Mouse (Mus musculus): ENCODE measurements around the gene Me3. TPM values are rescaled to one million over a fixed set of nuclear protein-coding genes. Genes with fewer than 3 reads are reported as not detected.

The Me3 gene
- total and polyA plus RNA-seq, 3 experiments = 107 to 140 (median 119) TPM

- no peak overlapping the region for H3K9ac ChIP-seq (ENCODE audit: low read depth, low read length)
- no peak overlapping the region for H3K4me3 ChIP-seq
- peak; percentile 46 to 52 for DNase-seq
- H3K27ac ChIP-seq = no peak overlapping the region
- H3K36me3 ChIP-seq (ENCODE audit: control insufficient read depth, insufficient read depth, low read length) = no peaks in the 10 kb centered on the region
- WGBS = 67% methylated on average over 17 of the region's 17 CpGs
- H3K79me2 ChIP-seq (replicated peaks; ENCODE audit: control insufficient read depth, insufficient read depth, low read length) = no peaks in the 10 kb centered on the region
- intact Hi-C loops (cut with DNase I) = no loop called here
- no peaks in the 10 kb centered on the region for H3K27me3 ChIP-seq (ENCODE audit: control insufficient read depth, insufficient read depth, low read length)
- TF ChIP-seq POLR2A (IDR thresholded peaks at IDR 0.05; ENCODE audit: insufficient read depth, low read depth, low read length) = 0 out of 2 replicates have a peak, but pooled peaks have one; percentile 22
- no peak for TF ChIP-seq EP300 (IDR thresholded peaks at IDR 0.05; ENCODE audit: insufficient read depth, low read depth, low read length)
- no peaks in the 10 kb centered on the region for H3K4me1 ChIP-seq (ENCODE audit: control insufficient read depth, insufficient read depth, low read length)
Observed at GRCm38 (mm10) chr7:89856440-89857217, 224.4 kb downstream of the Me3 start.

GRCm38 (mm10) chr7:89864769-89865168 lies 232.6 kb downstream of the Me3 start:
- no peak for DNase-seq
- intact Hi-C loops (cut with DNase I) = no loop called here
- no peak overlapping the region for H3K9ac ChIP-seq (ENCODE audit: low read depth, low read length)
- WGBS = 90% methylated on average over 1 of the region's 1 CpGs
- H3K27me3 ChIP-seq (ENCODE audit: control insufficient read depth, insufficient read depth, low read length) = no peaks in the 10 kb centered on the region
- H3K4me1 ChIP-seq (ENCODE audit: control insufficient read depth, insufficient read depth, low read length) = no peaks in the 10 kb centered on the region
- no peaks in the 10 kb centered on the region for H3K36me3 ChIP-seq (ENCODE audit: control insufficient read depth, insufficient read depth, low read length)
- no peaks in the 10 kb centered on the region for H3K79me2 ChIP-seq (replicated peaks; ENCODE audit: control insufficient read depth, insufficient read depth, low read length)
- no peak overlapping the region for H3K4me3 ChIP-seq
- TF ChIP-seq POLR2A (IDR thresholded peaks at IDR 0.05; ENCODE audit: insufficient read depth, low read depth, low read length) (no peak), EP300 (IDR thresholded peaks at IDR 0.05; ENCODE audit: insufficient read depth, low read depth, low read length) (no peak), CTCF (IDR thresholded peaks at IDR 0.05) (peak; percentile 35)
- H3K27ac ChIP-seq = no peak overlapping the region

GRCm38 (mm10) chr7:89867221-89867620 lies 235.0 kb downstream of the Me3 start:
- H3K27ac ChIP-seq = no peak overlapping the region
- H3K4me3 ChIP-seq = no peak overlapping the region
- intact Hi-C loops (cut with DNase I) = no loop called here
- H3K27me3 ChIP-seq (ENCODE audit: control insufficient read depth, insufficient read depth, low read length) = no peaks in the 10 kb centered on the region
- H3K4me1 ChIP-seq (ENCODE audit: control insufficient read depth, insufficient read depth, low read length) = no peaks in the 10 kb centered on the region
- DNase-seq = no peak
- H3K9ac ChIP-seq (ENCODE audit: low read depth, low read length) = no peak overlapping the region
- H3K79me2 ChIP-seq (replicated peaks; ENCODE audit: control insufficient read depth, insufficient read depth, low read length) = no peaks in the 10 kb centered on the region
- 49% methylated on average over 5 of the region's 5 CpGs for WGBS
- no peaks in the 10 kb centered on the region for H3K36me3 ChIP-seq (ENCODE audit: control insufficient read depth, insufficient read depth, low read length)
- TF ChIP-seq EP300 (IDR thresholded peaks at IDR 0.05; ENCODE audit: insufficient read depth, low read depth, low read length) (no peak), CTCF (IDR thresholded peaks at IDR 0.05) (no peak), POLR2A (IDR thresholded peaks at IDR 0.05; ENCODE audit: insufficient read depth, low read depth, low read length) (no peak)

GRCm38 (mm10) chr7:89879686-89880085 lies 247.5 kb downstream of the Me3 start:
- Histone ChIP-seq H3K27ac (no peak overlapping the region), H3K4me1 (ENCODE audit: control insufficient read depth, insufficient read depth, low read length) (no peaks in the 10 kb centered on the region), H3K9ac (ENCODE audit: low read depth, low read length) (no peak overlapping the region), H3K4me3 (no peak overlapping the region), H3K36me3 (ENCODE audit: control insufficient read depth, insufficient read depth, low read length) (no peaks in the 10 kb centered on the region), H3K27me3 (ENCODE audit: control insufficient read depth, insufficient read depth, low read length) (0 out of 2 replicates have a peak, but pooled peaks cover 1% of the 10 kb centered on the region), H3K79me2 (replicated peaks; ENCODE audit: control insufficient read depth, insufficient read depth, low read length) (no peaks in the 10 kb centered on the region)
- TF ChIP-seq CTCF (IDR thresholded peaks at IDR 0.05) (no peak), POLR2A (IDR thresholded peaks at IDR 0.05; ENCODE audit: insufficient read depth, low read depth, low read length) (no peak), EP300 (IDR thresholded peaks at IDR 0.05; ENCODE audit: insufficient read depth, low read depth, low read length) (no peak)
- peak in 1 of 2 experiments; percentile 9 for DNase-seq
- WGBS = 45% methylated on average over 1 of the region's 1 CpGs
- intact Hi-C loops (cut with DNase I) = no loop called here

GRCm38 (mm10) chr7:89884551-89884950 lies 252.4 kb downstream of the Me3 start:
- 21% methylated on average over 3 of the region's 3 CpGs for WGBS
- Histone ChIP-seq H3K79me2 (replicated peaks; ENCODE audit: control insufficient read depth, insufficient read depth, low read length) (no peaks in the 10 kb centered on the region), H3K36me3 (ENCODE audit: control insufficient read depth, insufficient read depth, low read length) (no peaks in the 10 kb centered on the region), H3K27ac (no peak overlapping the region), H3K9ac (ENCODE audit: low read depth, low read length) (no peak overlapping the region), H3K27me3 (ENCODE audit: control insufficient read depth, insufficient read depth, low read length) (no peaks in the 10 kb centered on the region), H3K4me1 (ENCODE audit: control insufficient read depth, insufficient read depth, low read length) (no peaks in the 10 kb centered on the region), H3K4me3 (no peak overlapping the region)
- TF ChIP-seq POLR2A (IDR thresholded peaks at IDR 0.05; ENCODE audit: insufficient read depth, low read depth, low read length) (no peak), CTCF (IDR thresholded peaks at IDR 0.05) (no peak), EP300 (IDR thresholded peaks at IDR 0.05; ENCODE audit: insufficient read depth, low read depth, low read length) (no peak)
- intact Hi-C loops (cut with DNase I) = no loop called here
- no peak for DNase-seq

- Histone ChIP-seq H3K27ac (no peak overlapping the region), H3K4me1 (ENCODE audit: control insufficient read depth, insufficient read depth, low read length) (no peaks in the 10 kb centered on the region), H3K79me2 (replicated peaks; ENCODE audit: control insufficient read depth, insufficient read depth, low read length) (no peaks in the 10 kb centered on the region), H3K9ac (ENCODE audit: low read depth, low read length) (no peak overlapping the region), H3K27me3 (ENCODE audit: control insufficient read depth, insufficient read depth, low read length) (no peaks in the 10 kb centered on the region), H3K4me3 (no peak overlapping the region), H3K36me3 (ENCODE audit: control insufficient read depth, insufficient read depth, low read length) (no peaks in the 10 kb centered on the region)
- intact Hi-C loops (cut with DNase I) = no loop called here
- no peak for DNase-seq
- WGBS = 76% methylated on average over 5 of the region's 5 CpGs
- no peak for TF ChIP-seq CTCF (IDR thresholded peaks at IDR 0.05)
- no peak for TF ChIP-seq EP300 (IDR thresholded peaks at IDR 0.05; ENCODE audit: insufficient read depth, low read depth, low read length)
- no peak for TF ChIP-seq POLR2A (IDR thresholded peaks at IDR 0.05; ENCODE audit: insufficient read depth, low read depth, low read length)
Observed at GRCm38 (mm10) chr7:89891412-89891811, 259.2 kb downstream of the Me3 start.
